Mouse (Mus musculus): ENCODE data around the gene Arhgap18. TPM values are rescaled to one million over a fixed set of nuclear protein-coding genes. Genes with fewer than 3 reads are reported as not detected.

Arhgap18 gene
- polyA plus RNA-seq, 1 experiment from 2014 or later = 8.5 TPM

- no peak overlapping the region for H3K4me3 ChIP-seq (ENCODE audit: low read depth, low read length)
- no peak for TF ChIP-seq CTCF (IDR thresholded peaks at IDR 0.05; ENCODE audit: low read depth)
- peak; percentile 66 for TF ChIP-seq EP300 (IDR thresholded peaks at IDR 0.05; ENCODE audit: low read depth)
- peak; percentile 95 for ATAC-seq
- no peaks in the 10 kb centered on the region for H3K9me3 ChIP-seq (ENCODE audit: low read length)
- H3K27me3 ChIP-seq (ENCODE audit: insufficient read depth, low read length) = no peaks in the 10 kb centered on the region
- H3K4me2 ChIP-seq (ENCODE audit: low read depth, low read length) = no peak overlapping the region
- 38% methylated on average over 9 of the region's 9 CpGs for WGBS (ENCODE audit: insufficient replicate concordance)
- H3K4me1 ChIP-seq (ENCODE audit: insufficient read depth) = peaks cover 17% of the 10 kb centered on the region
- no peak overlapping the region for H3K9ac ChIP-seq (replicated peaks)
- no peaks in the 10 kb centered on the region for H3K36me3 ChIP-seq (replicated peaks; ENCODE audit: insufficient read depth, low read length)
- DNase-seq = peak; percentile 21
- peak overlapping the region; percentile 71 for H3K27ac ChIP-seq (ENCODE audit: low read depth)
Measured at GRCm38 (mm10) chr10:26828412-26829137, 75.4 kb downstream of the Arhgap18 start.

- Histone ChIP-seq H3K27me3 (ENCODE audit: insufficient read depth, low read length) (no peaks in the 10 kb centered on the region), H3K4me1 (ENCODE audit: insufficient read depth) (peaks cover 5% of the 10 kb centered on the region), H3K4me3 (ENCODE audit: low read depth, low read length) (no peak overlapping the region), H3K9ac (replicated peaks) (no peak overlapping the region), H3K9me3 (ENCODE audit: low read length) (no peaks in the 10 kb centered on the region), H3K4me2 (ENCODE audit: low read depth, low read length) (no peak overlapping the region), H3K27ac (ENCODE audit: low read depth) (no peak overlapping the region), H3K36me3 (replicated peaks; ENCODE audit: insufficient read depth, low read length) (no peaks in the 10 kb centered on the region)
- ATAC-seq (no peak), DNase-seq (no peak)
- TF ChIP-seq EP300 (IDR thresholded peaks at IDR 0.05; ENCODE audit: low read depth) = no peak
- TF ChIP-seq CTCF (IDR thresholded peaks at IDR 0.05; ENCODE audit: low read depth) = no peak
- 65% methylated on average over 3 of the region's 3 CpGs for WGBS (ENCODE audit: insufficient replicate concordance)
Measured at GRCm38 (mm10) chr10:26832068-26832467, 78.8 kb downstream of the Arhgap18 start.

DNA sequence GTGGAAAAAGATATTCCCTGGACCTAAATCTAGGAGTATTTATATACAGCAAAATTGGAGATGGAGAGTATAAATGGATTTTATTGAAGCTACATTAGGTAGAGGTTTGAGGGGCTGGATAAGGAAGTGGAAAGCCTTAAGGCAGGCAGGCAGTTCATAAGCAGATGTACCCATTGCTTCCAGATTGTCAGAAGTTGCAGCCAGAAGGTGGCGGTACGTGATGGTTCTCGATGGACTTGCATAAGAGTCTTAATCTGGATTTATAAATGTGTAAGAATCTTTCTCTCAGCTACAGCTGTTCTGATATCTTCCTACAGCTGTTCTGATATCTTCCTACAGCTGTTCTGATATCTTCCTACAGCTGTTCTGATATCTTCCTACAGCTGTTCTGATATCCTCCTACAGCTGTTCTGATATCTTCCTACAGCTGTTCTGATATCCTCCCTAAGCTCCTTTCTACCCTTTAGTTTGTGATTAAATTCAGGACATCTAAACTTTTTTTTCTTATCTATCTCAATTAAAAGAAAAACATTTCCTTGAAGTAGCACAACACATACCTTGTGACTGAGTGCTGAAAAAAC lies 79.5 kb downstream of the Arhgap18 start:
- ATAC-seq = no peak
- no peaks in the 10 kb centered on the region for H3K36me3 ChIP-seq (replicated peaks; ENCODE audit: insufficient read depth, low read length)
- WGBS (ENCODE audit: insufficient replicate concordance) = 76% methylated on average over 3 of the region's 3 CpGs

DNA sequence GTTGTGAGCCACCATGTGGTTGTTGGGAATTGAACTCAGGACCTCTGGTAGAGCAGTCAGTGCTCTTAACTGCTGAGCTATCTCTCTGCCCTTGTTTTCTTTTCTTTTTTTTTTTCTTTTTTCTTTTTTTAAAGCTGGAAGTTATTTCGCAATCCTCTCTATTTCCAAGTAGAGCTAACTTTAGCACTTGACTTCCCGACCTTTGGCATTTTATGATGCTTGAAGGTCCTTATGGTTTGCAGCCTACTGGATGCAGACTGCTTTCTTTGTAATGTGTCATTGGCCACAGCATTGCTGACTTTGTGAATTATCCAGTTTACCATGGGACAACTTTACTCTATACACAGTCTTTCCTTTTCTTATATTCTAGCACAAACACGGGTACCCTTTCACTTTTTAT lies 80.2 kb downstream of the Arhgap18 start:
- 66% methylated on average over 3 of the region's 3 CpGs for WGBS (ENCODE audit: insufficient replicate concordance)

More for the DNA sequence above, 79.5 kb downstream of the Arhgap18 start:
- no peaks in the 10 kb centered on the region for H3K27me3 ChIP-seq (ENCODE audit: insufficient read depth, low read length)
- TF ChIP-seq EP300 (IDR thresholded peaks at IDR 0.05; ENCODE audit: low read depth) (peak; percentile 62), CTCF (IDR thresholded peaks at IDR 0.05; ENCODE audit: low read depth) (0 out of 2 replicates have a peak, but pooled peaks have one; percentile 9)
- H3K9me3 ChIP-seq (ENCODE audit: low read length) = no peaks in the 10 kb centered on the region
- no peak for DNase-seq
- H3K4me3 ChIP-seq (ENCODE audit: low read depth, low read length) = no peak overlapping the region
- H3K27ac ChIP-seq (ENCODE audit: low read depth) = no peak overlapping the region
- no peak overlapping the region for H3K4me2 ChIP-seq (ENCODE audit: low read depth, low read length)
- H3K4me1 ChIP-seq (ENCODE audit: insufficient read depth) = peaks cover 5% of the 10 kb centered on the region
- no peak overlapping the region for H3K9ac ChIP-seq (replicated peaks)

GRCm38 (mm10) chr10:26849311-26849710 lies 96.1 kb downstream of the Arhgap18 start:
- Histone ChIP-seq H3K27me3 (ENCODE audit: insufficient read depth, low read length) (no peaks in the 10 kb centered on the region), H3K9me3 (ENCODE audit: low read length) (no peaks in the 10 kb centered on the region), H3K27ac (ENCODE audit: low read depth) (no peak overlapping the region), H3K4me3 (ENCODE audit: low read depth, low read length) (no peak overlapping the region), H3K36me3 (replicated peaks; ENCODE audit: insufficient read depth, low read length) (0 out of 2 replicates have a peak, but pooled peaks cover 5% of the 10 kb centered on the region), H3K9ac (replicated peaks) (no peak overlapping the region), H3K4me1 (ENCODE audit: insufficient read depth) (no peaks in the 10 kb centered on the region), H3K4me2 (ENCODE audit: low read depth, low read length) (no peak overlapping the region)
- TF ChIP-seq EP300 (IDR thresholded peaks at IDR 0.05; ENCODE audit: low read depth) (no peak), CTCF (IDR thresholded peaks at IDR 0.05; ENCODE audit: low read depth) (no peak)
- no peak for ATAC-seq
- no peak for DNase-seq
- WGBS (ENCODE audit: insufficient replicate concordance) = 79% methylated on average over 4 of the region's 4 CpGs

More for the DNA sequence above, 80.2 kb downstream of the Arhgap18 start:
- H3K9ac ChIP-seq (replicated peaks) = no peak overlapping the region
- peaks cover 2% of the 10 kb centered on the region for H3K4me1 ChIP-seq (ENCODE audit: insufficient read depth)
- H3K4me3 ChIP-seq (ENCODE audit: low read depth, low read length) = no peak overlapping the region
- no peak overlapping the region for H3K27ac ChIP-seq (ENCODE audit: low read depth)
- H3K27me3 ChIP-seq (ENCODE audit: insufficient read depth, low read length) = no peaks in the 10 kb centered on the region
- ATAC-seq = no peak
- H3K4me2 ChIP-seq (ENCODE audit: low read depth, low read length) = no peak overlapping the region
- H3K9me3 ChIP-seq (ENCODE audit: low read length) = no peaks in the 10 kb centered on the region
- TF ChIP-seq CTCF (IDR thresholded peaks at IDR 0.05; ENCODE audit: low read depth) (no peak), EP300 (IDR thresholded peaks at IDR 0.05; ENCODE audit: low read depth) (no peak)
- no peaks in the 10 kb centered on the region for H3K36me3 ChIP-seq (replicated peaks; ENCODE audit: insufficient read depth, low read length)
- DNase-seq = no peak

DNA sequence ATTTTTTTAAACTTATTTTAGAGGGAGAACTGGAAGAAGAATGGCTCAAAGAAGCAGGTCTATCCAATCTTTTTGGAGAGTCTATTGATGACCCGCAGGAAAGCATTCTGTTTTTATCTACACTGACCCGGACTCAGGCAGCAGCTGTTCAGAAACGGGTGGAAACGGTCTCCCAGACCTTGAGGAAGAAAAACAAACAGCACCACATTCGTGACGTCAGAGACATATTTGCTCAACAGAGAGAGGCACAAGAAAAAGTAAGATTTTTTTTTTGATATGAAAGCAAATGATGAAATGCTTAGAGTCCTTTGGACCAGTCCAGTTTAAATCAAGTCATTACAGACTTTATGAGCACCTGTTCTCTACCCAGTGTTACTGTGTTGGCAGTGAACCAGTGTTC lies 96.6 kb downstream of the Arhgap18 start:
- Histone ChIP-seq H3K4me3 (ENCODE audit: low read depth, low read length) (no peak overlapping the region), H3K4me2 (ENCODE audit: low read depth, low read length) (no peak overlapping the region), H3K4me1 (ENCODE audit: insufficient read depth) (no peaks in the 10 kb centered on the region), H3K9me3 (ENCODE audit: low read length) (no peaks in the 10 kb centered on the region), H3K9ac (replicated peaks) (no peak overlapping the region), H3K27me3 (ENCODE audit: insufficient read depth, low read length) (no peaks in the 10 kb centered on the region), H3K36me3 (replicated peaks; ENCODE audit: insufficient read depth, low read length) (0 out of 2 replicates have a peak, but pooled peaks cover 5% of the 10 kb centered on the region), H3K27ac (ENCODE audit: low read depth) (no peak overlapping the region)
- TF ChIP-seq EP300 (IDR thresholded peaks at IDR 0.05; ENCODE audit: low read depth) (no peak), CTCF (IDR thresholded peaks at IDR 0.05; ENCODE audit: low read depth) (no peak)
- WGBS (ENCODE audit: insufficient replicate concordance) = 49% methylated on average over 6 of the region's 6 CpGs
- DNase-seq = no peak
- peak; percentile 79 for ATAC-seq
